Mouse (Mus musculus): ENCODE results near the gene Cdh26.

The Cdh26 gene

GRCm38 (mm10) chr2:178508279-178508678 is 77.9 kb downstream of the Cdh26 start:
- no peak for DNase-seq (ENCODE audit: low spot score)

GRCm38 (mm10) chr2:178513043-178513442 is 82.7 kb downstream of the Cdh26 start:
- DNase-seq (ENCODE audit: low spot score), result no peak

- DNase-seq (ENCODE audit: low spot score), result no peak
These were observed 83.3 kb downstream of the Cdh26 start for GRCm38 (mm10) chr2:178513636-178514071.

GRCm38 (mm10) chr2:178516421-178516820 is 86.1 kb downstream of the Cdh26 start:
- DNase-seq (ENCODE audit: low spot score), result no peak

- DNase-seq (ENCODE audit: low spot score), result no peak
These were observed 86.6 kb downstream of the Cdh26 start for GRCm38 (mm10) chr2:178516941-178517340.

- DNase-seq (ENCODE audit: low spot score), result no peak
These were observed 89.0 kb downstream of the Cdh26 start for GRCm38 (mm10) chr2:178519321-178519720.

GRCm38 (mm10) chr2:178520216-178520615 is 89.9 kb downstream of the Cdh26 start:
- no peak for DNase-seq (ENCODE audit: low spot score)

GRCm38 (mm10) chr2:178522331-178522730 is 92.0 kb downstream of the Cdh26 start:
- no peak for DNase-seq (ENCODE audit: low spot score)

GRCm38 (mm10) chr2:178522786-178523185 is 92.5 kb downstream of the Cdh26 start:
- DNase-seq (ENCODE audit: low spot score), result no peak

- no peak for DNase-seq (ENCODE audit: low spot score)
These were observed 96.4 kb downstream of the Cdh26 start for GRCm38 (mm10) chr2:178526776-178527175.

GRCm38 (mm10) chr2:178531226-178531625 is 100.9 kb downstream of the Cdh26 start:
- no peak for DNase-seq (ENCODE audit: low spot score)

GRCm38 (mm10) chr2:178536574-178536973 is 106.2 kb downstream of the Cdh26 start:
- DNase-seq (ENCODE audit: low spot score), result no peak
